Mouse (Mus musculus): ENCODE results near the gene Tpst2. TPM values are rescaled to one million over a fixed set of nuclear protein-coding genes. Genes with fewer than 3 reads are reported as not detected.

Tpst2 gene
- total RNA-seq, 2 experiments from 2014 or later: 37.5 to 41.9 TPM

GRCm38 (mm10) chr5:112355493-112355892 lies 79.0 kb downstream of the Tpst2 start:
- H3K4me3 ChIP-seq: no peak overlapping the region
- intact Hi-C loops (cut with DNase I): no loop called here
- DNase-seq (ENCODE audit: extremely low spot score in 1 of 2, low spot score in 2 of 2): no peak
- no peak overlapping the region for H3K27ac ChIP-seq
- no peak for TF ChIP-seq CTCF (IDR thresholded peaks at IDR 0.05)

GRCm38 (mm10) chr5:112355910-112356309 lies 79.4 kb downstream of the Tpst2 start, which contains the start of gene Gm6583:
Gene Gm6583 (minus strand): TSS chr5:112356033.
- Histone ChIP-seq H3K27ac (no peak within 1 kb of the TSS), H3K4me3 (no peak within 1 kb of the TSS)
- DNase-seq (ENCODE audit: extremely low spot score in 1 of 2, low spot score in 2 of 2): no peak
- intact Hi-C loops (cut with DNase I): no loop called here
- TF ChIP-seq CTCF (IDR thresholded peaks at IDR 0.05): no peak

DNA sequence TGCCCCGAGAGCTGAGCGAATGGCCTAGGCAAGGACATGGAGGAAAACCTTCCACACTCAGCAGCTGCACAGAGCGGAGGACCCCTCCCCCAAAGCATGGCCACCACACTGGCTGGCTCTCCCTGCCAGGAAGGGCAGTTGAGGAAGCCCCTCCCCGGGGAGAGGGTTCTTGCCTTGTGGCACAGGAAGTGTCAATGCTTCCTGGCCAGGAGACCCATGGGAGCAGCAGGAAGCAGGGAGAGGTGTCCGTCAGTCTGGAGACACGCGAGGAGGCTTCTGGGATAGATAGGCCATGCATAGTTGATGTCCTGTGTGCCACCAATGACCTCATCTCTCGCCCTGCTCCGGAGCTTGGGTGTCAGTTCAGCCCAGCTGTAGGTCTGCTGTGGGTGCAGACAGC lies 79.8 kb downstream of the Tpst2 start:
- no peak overlapping the region for H3K4me3 ChIP-seq
- H3K27ac ChIP-seq: no peak overlapping the region
- no peak for TF ChIP-seq CTCF (IDR thresholded peaks at IDR 0.05)
- intact Hi-C loops (cut with DNase I): no loop called here
- no peak for DNase-seq (ENCODE audit: extremely low spot score in 1 of 2, low spot score in 2 of 2)

DNA sequence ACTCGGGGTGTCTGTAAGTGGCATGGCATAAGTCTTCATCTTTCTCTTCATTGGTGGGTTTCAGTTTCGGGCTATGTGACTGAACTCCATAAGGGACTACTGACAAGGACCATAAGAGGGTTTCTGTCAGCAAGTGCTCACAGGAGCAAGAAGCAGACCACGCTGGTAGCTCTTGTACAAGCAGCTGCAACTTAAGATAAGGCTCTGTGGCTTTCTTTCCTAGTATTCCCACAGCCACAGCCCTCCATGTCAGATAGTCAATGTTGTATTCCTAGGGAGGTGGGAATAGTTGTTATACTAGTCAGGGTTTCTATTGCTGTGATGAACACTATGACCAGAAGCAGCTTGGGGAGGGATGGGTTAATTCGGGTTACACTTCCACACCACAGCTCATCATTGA lies 83.0 kb downstream of the Tpst2 start:
- Histone ChIP-seq H3K4me3 (no peak overlapping the region), H3K27ac (no peak overlapping the region)
- intact Hi-C loops (cut with DNase I): no loop called here
- TF ChIP-seq CTCF (IDR thresholded peaks at IDR 0.05): no peak
- no peak for DNase-seq (ENCODE audit: extremely low spot score in 1 of 2, low spot score in 2 of 2)

GRCm38 (mm10) chr5:112360077-112360476 lies 83.6 kb downstream of the Tpst2 start:
- Histone ChIP-seq H3K27ac (no peak overlapping the region), H3K4me3 (no peak overlapping the region)
- TF ChIP-seq CTCF (IDR thresholded peaks at IDR 0.05): no peak
- DNase-seq (ENCODE audit: extremely low spot score in 1 of 2, low spot score in 2 of 2): no peak
- intact Hi-C loops (cut with DNase I): no loop called here

DNA sequence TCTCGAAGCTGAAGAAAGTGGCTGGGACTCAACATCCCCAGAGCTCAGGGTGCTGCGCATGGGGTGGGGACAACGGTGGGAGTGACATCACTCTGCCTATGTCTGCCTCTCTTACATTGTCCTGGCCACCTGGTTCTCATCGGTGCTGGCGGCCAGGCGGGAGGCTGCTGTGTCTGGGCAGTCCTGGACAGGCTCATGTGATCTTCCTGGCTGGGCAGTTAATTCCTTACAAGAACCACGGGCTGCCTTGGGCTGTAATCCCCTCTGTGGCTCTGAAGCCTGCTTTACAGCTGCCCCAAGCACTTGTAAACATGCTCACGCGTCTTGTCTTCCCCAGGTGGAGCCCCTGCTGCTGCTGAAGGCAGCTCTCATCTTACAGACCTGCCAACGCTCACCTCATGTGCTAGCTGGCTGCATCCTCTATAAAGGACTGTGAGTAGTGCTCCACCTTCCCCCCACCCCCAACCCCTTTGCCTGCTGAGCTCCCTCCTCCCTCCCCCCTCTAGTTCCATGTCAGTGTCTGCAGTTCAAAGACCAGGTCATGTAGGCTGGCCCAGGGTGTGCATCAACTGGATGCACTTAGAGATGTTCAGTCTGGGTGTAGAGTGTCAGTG lies 87.8 kb downstream of the Tpst2 start:
- intact Hi-C loops (cut with DNase I): no loop called here
- Histone ChIP-seq H3K4me3 (no peak overlapping the region), H3K27ac (no peak overlapping the region)
- TF ChIP-seq CTCF (IDR thresholded peaks at IDR 0.05): no peak
- no peak for DNase-seq (ENCODE audit: extremely low spot score in 1 of 2, low spot score in 2 of 2)

Other genes with a start within 250 kb of the Tpst2 start
- gene Cryba4, start 24.2 kb upstream of the Tpst2 start, total RNA-seq (2021): under 1 TPM in 1 of 2 experiments, not detected in 1; 0.49 TPM
- 1 to 10 TPM; 6.9 to 7.4 TPM for gene Crybb1, start 20.9 kb upstream of the Tpst2 start, total RNA-seq (2021)
- 10 to 100 TPM; 43.0 to 45.0 TPM for gene Tfip11, start 49.7 kb downstream of the Tpst2 start, total RNA-seq (2021)
- gene Srrd, start 66.3 kb downstream of the Tpst2 start, total RNA-seq (2021): 10 to 100 TPM; 23.1 to 29.9 TPM
- 10 to 100 TPM; 26.9 to 38.3 TPM for gene Hps4, start 66.4 kb downstream of the Tpst2 start, total RNA-seq (2021)
- not detected for gene Gm6583, start 79.3 kb downstream of the Tpst2 start, total RNA-seq (2021)
- 100 to 1,000 TPM; 180 to 183 TPM for gene Asphd2, start 118.2 kb downstream of the Tpst2 start, total RNA-seq (2021)
- not detected for gene Gm6588, start 172.7 kb downstream of the Tpst2 start, total RNA-seq (2021)